Mouse (Mus musculus): ENCODE data around the gene BC051019.

BC051019 gene

GRCm38 (mm10) chr7:109662626-109663025 is 61.0 kb downstream of the BC051019 start:
- DNase-seq (ENCODE audit: low read depth in 1 of 2, low spot score in 2 of 2): no peak

All from monocyte, adult 2 months (primary cell).